Mouse (Mus musculus) brain, adult 2 months (tissue): ENCODE data around the gene Fam83d.
"Not testable (repeated sequence)": the region's sequence is repeated elsewhere in the genome, so short reads cannot be mapped to it uniquely, and the experiment has no call there.

Experiments used
- DNase-seq: peaks from one replicate; pipeline ENCODE4 v3.0.0; 2011; ENCODE audit warnings: low read depth, low spot score

Gene Fam83d

GRCm38 (mm10) chr2:158767742-158768339, at the start of gene Fam83d:
Fam83d (plus strand) TSS chr2:158768093.
- peak; percentile 97 for DNase-seq

DNA sequence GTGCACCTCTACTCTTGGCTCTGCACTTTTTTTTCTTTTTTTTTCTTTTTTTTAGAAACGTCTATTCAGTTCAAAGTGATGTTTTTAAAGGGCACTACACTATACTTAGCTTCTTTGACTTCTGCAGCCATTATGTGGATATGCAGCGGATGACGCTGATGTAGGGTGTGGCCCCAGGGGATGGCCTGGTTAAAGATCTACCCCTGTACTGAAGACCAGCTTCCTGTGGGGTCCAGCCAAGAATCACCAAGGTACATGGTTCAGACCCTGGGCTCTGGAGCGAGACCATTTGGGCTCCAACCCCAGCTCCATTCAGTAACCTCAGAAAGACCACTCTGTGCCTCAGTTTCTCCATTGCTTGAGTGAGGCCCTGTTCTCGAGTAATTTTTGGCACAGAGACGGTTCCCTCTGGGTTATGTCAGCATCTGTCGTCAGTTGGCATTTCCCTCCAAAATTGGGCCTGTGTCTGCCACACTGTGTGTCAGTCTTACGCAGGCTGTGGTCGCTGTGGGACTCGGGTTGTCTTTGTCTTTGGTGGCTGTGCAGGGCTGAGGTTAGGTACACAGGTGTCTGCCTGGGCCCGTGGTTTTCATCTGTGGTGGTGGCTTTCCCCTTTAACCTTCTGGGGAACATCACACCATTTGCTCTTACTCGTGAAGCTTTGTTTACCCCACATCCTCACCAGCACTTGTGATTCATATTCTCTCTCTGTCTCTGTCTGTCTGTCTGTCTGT, 48.9 kb upstream of the Fam83d start:
- no peak for DNase-seq

GRCm38 (mm10) chr2:158720715-158721370, 47.0 kb upstream of the Fam83d start:
- DNase-seq = no peak

- peak; percentile 73 for DNase-seq
These were observed 46.4 kb upstream of the Fam83d start for GRCm38 (mm10) chr2:158721481-158721880.

- DNase-seq = no peak
These were observed 45.8 kb upstream of the Fam83d start for GRCm38 (mm10) chr2:158722135-158722534.

- peak; percentile 89 for DNase-seq
These were observed 44.8 kb upstream of the Fam83d start for GRCm38 (mm10) chr2:158722991-158723551.

DNA sequence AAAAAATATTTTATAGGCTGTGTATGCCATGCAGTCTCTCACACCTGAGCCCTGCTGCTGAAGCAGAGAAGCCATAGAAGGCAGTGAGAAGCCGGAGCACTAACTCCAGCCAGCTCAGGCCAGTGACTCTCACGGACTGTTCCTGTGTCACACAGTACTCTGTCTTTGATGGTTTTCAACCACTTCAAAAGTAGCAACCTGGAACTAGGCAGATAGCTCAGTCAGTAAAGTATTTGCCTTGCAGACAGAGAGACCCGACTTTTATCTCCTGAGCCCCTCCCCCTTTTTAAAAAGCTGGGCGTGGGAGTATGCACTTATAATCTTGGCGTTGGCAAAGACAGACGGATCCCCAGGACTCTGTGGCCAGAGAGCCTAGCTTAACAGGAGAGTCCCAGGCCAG, 44.1 kb upstream of the Fam83d start:
- DNase-seq = no peak

GRCm38 (mm10) chr2:158726252-158726651, 41.6 kb upstream of the Fam83d start:
- DNase-seq = no peak

- DNase-seq = no peak
These were observed 39.7 kb upstream of the Fam83d start for GRCm38 (mm10) chr2:158728061-158728815.

GRCm38 (mm10) chr2:158730896-158731295, 37.0 kb upstream of the Fam83d start:
- peak; percentile 89 for DNase-seq

GRCm38 (mm10) chr2:158732521-158732920, 35.4 kb upstream of the Fam83d start:
- DNase-seq = no peak

GRCm38 (mm10) chr2:158733136-158733535, 34.8 kb upstream of the Fam83d start:
- peak; percentile 62 for DNase-seq

- no peak for DNase-seq
These were observed 34.0 kb upstream of the Fam83d start for GRCm38 (mm10) chr2:158733914-158734313.

DNA sequence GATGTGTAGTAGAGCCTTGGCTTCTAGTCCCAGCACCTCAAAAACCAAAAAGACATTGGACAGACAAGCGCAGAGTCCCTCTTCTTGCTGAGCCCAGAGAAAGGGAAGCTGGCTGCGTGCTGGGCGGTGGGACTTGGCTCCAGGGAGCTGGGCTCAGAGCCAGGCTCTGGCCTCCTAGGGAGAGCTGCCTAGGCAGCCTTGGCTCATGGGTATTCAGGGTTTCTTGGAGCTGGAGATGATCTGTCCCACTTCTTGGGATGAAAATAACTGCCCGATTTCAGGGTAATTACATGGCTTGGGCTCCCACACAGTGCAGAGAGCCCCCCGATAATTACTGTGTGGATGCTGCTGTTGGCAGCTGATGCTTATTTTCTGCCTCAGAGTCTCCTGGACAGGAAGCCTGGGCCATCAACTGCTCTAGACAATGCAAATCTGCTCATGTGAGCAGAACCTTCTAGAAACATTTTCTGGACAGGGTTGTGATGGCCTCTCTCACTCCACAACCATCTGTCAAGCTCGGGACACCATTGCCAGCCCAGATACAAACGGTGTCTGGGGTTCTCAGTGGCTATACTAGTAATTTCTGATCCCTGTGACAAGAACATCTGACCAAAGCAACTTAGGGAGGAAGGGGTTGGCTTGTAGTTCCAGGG, 33.3 kb upstream of the Fam83d start:
- peak; percentile 89 for DNase-seq

DNA sequence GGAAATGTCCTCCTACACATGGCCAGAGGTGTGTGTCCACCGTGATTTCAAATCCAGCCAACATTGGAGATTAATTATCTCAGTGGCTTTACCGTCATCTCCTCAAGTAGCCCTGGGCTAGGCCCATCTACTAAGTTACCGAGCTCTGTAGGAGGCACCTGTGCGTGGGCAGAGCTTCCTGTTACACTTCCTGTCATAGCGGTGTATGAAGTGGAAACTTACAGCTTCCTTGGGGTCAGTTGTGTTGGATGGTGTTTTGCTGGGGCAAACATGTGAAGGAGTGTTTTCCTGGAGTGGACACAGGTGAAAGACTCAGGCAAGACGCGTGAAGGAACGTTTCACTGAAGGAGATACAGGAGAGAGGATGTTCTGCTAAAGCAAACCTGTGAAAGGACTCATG, 32.6 kb upstream of the Fam83d start:
- DNase-seq = no peak

- not testable (repeated sequence) for DNase-seq
These were observed 31.6 kb upstream of the Fam83d start for GRCm38 (mm10) chr2:158736247-158736646.

GRCm38 (mm10) chr2:158738591-158738990, 29.3 kb upstream of the Fam83d start:
- no peak for DNase-seq

GRCm38 (mm10) chr2:158739113-158739512, 28.8 kb upstream of the Fam83d start:
- peak; percentile 36 for DNase-seq

DNA sequence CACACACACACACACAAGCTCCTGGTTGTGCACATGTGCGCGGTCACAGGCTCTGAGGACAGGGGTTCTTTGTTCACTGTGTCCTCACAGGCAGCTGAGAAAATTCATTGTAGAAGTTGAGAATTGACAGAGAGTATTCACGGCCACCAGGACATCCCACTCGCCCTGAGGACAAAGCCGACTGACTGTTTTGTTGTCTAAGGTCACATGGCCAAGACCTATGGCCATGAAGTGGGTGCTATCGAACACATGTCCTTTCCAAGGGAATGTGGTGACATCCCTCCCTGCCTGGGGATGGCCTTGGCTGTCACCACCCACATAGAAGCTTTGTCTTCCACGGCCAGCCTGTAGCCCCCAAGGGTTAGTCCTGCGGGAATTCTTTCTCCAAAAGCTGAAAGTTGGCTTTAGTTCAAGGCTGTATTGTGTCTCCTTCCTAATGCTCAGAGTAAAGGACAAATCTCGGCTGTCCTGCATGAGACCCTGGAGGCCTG, 26.8 kb upstream of the Fam83d start:
- peak; percentile 94 for DNase-seq

DNA sequence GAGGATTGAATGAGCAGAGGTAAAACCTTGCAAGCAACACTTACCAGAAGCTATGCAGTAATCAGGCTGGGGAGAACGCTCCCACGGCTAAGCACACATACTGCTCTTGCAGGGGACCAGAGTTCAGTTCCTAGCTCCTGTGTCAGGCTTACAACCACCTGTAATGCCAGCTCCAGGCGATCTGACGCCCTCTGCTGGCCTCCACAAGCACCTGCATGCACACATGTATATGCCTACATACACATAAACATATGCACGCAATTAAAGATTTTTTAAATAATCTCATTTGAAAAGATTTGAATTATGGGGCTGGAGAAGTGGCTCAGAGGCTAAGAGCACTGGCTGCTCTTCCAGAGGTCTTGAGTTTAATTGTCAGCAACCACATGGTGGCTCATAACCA, 25.5 kb upstream of the Fam83d start:
- DNase-seq = no peak

DNA sequence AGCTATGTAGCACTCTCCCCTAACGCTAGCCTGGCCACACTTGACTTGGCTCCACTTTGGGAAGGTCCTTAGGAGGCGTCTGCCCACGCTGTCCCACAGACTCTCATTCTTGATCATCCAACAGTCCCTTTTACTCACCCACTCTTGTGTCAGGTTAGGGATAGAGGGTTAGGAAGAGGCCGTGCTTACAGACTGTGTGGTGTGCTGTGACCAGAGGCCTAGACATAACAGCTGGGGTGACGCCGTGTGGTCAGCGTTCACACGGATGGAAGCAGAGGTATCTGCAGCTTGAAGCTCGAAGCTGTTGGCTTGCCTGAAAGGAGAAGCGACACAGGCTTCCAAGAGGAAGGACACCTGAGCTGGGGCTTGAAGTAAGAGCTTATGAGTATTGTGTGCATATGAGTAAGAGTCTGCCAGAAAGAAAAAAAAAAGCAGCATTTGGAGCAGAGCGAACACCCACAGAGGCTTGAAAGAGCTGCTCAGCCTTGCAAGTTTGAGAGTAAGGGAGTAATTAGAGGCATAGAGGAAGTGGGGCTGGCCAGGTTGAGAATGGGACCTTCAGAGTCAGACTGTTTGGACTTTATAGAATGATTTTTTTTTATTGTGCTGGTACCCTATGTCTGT, 24.3 kb upstream of the Fam83d start:
- peak; percentile 83 for DNase-seq
